Mouse (Mus musculus): ENCODE data around the gene Kdm3a. TPM values are rescaled to one million over a fixed set of nuclear protein-coding genes. Genes with fewer than 3 reads are reported as not detected.
A peak's percentile ranks its signal among the peaks of the same experiment; 100 is the strongest.

Gene Kdm3a
- polyA plus RNA-seq, 1 experiment from 2014 or later, result 26.4 TPM

- ATAC-seq (replicated peaks; ENCODE audit: low FRiP score, low read depth) (no peak), DNase-seq (ENCODE audit: low spot score) (no peak)
- TF ChIP-seq CTCF (IDR thresholded peaks at IDR 0.05; ENCODE audit: low read depth), result no peak
- Histone ChIP-seq H3K27ac (no peak overlapping the region), H3K4me2 (ENCODE audit: low read length) (no peak overlapping the region), H3K27me3 (ENCODE audit: insufficient read depth, low read length) (no peaks in the 10 kb centered on the region), H3K4me1 (replicated peaks; ENCODE audit: insufficient read depth, low read length) (no peaks in the 10 kb centered on the region), H3K9me3 (replicated peaks; ENCODE audit: low read length) (no peaks in the 10 kb centered on the region), H3K4me3 (replicated peaks; ENCODE audit: low read depth, low read length) (no peak overlapping the region), H3K36me3 (ENCODE audit: insufficient read depth, low read length) (no peaks in the 10 kb centered on the region), H3K9ac (ENCODE audit: low read depth, low read length) (no peak overlapping the region)
- 84% methylated on average over 2 of the region's 2 CpGs for WGBS
These were observed 19.1 kb upstream of the Kdm3a start for GRCm38 (mm10) chr6:71651868-71652267.

DNA sequence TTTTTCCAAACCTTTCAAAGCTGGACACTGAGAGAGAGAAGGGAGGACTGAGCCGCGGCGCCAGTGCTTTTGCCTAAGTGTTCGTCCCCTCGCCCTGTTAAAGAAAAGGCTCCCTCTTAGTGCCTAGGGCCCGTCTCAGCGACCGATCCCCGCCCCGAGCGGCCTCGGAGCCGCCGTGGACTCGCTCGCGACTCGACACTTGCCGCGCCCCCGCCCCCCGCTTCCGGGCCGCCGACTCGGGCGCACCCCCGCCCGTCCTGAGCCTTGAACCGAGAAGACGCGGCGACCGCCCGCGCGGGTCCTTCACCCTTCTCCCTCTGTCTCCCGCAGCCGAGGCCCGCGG lies 333 bp downstream of the Kdm3a start:
- no peak for ATAC-seq (replicated peaks; ENCODE audit: low FRiP score, low read depth)
- Histone ChIP-seq H3K36me3 (ENCODE audit: insufficient read depth, low read length) (peaks cover 4% of the 10 kb centered on the region; the same call in 1 of the 2 replicates), H3K9ac (ENCODE audit: low read depth, low read length) (peak overlapping the region; percentile 88), H3K9me3 (replicated peaks; ENCODE audit: low read length) (no peaks in the 10 kb centered on the region), H3K27me3 (ENCODE audit: insufficient read depth, low read length) (no peaks in the 10 kb centered on the region), H3K4me1 (replicated peaks; ENCODE audit: insufficient read depth, low read length) (peaks cover 12% of the 10 kb centered on the region), H3K4me3 (replicated peaks; ENCODE audit: low read depth, low read length) (peak overlapping the region; percentile 93), H3K4me2 (ENCODE audit: low read length) (peak overlapping the region; percentile 63), H3K27ac (peak overlapping the region; percentile 100)
- no peak for DNase-seq (ENCODE audit: low spot score)
- WGBS, result under 1% methylated on average over 39 of the region's 41 CpGs
- no peak for TF ChIP-seq CTCF (IDR thresholded peaks at IDR 0.05; ENCODE audit: low read depth)

DNA sequence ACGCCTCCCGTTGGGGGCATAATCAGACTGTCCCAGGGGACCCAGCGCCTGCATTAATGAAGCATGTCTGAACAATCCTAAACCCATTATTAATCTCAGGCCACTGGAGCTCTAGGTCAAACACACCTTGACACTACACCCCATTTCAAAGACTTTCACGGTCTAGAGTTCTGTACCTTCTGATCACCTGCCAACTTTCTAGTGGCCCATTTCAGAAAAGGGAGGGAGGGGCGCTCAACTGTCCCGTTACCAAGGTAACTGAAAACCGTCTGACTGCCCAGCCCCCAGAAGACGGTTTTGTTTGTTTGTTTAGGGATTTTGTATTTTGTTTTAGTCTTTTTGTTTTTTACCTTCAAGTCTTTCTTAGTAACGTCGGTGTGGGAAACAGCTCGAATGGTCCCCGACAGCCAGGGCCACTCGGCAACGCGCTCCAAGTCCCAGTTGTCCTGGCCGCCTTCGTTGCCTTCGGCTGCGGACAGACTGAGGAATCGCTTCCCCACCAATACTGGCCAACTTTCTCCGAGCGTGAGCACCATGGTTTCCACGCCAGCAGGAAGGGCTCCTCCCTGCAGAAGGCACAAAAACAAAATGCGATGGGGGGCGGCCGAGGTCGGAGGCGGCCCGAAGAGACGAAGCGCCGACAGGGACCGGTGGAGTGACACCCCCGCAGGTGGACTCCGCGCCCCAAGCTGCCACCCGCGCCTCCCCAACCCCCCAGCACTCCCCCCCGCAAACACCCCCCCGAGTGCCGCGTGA lies 906 bp downstream of the Kdm3a start:
- Histone ChIP-seq H3K36me3 (ENCODE audit: insufficient read depth, low read length) (peaks cover 9% of the 10 kb centered on the region; the same call in 1 of the 2 replicates), H3K27ac (peak overlapping the region; percentile 100), H3K4me2 (ENCODE audit: low read length) (peak overlapping the region; percentile 63), H3K4me3 (replicated peaks; ENCODE audit: low read depth, low read length) (peak overlapping the region; percentile 93), H3K9me3 (replicated peaks; ENCODE audit: low read length) (no peaks in the 10 kb centered on the region), H3K9ac (ENCODE audit: low read depth, low read length) (peak overlapping the region; percentile 88), H3K27me3 (ENCODE audit: insufficient read depth, low read length) (no peaks in the 10 kb centered on the region), H3K4me1 (replicated peaks; ENCODE audit: insufficient read depth, low read length) (peaks cover 12% of the 10 kb centered on the region)
- TF ChIP-seq CTCF (IDR thresholded peaks at IDR 0.05; ENCODE audit: low read depth), result no peak
- no peak for ATAC-seq (replicated peaks; ENCODE audit: low FRiP score, low read depth)
- DNase-seq (ENCODE audit: low spot score), result peak; percentile 46
- WGBS, result 2% methylated on average over 34 of the region's 42 CpGs

DNA sequence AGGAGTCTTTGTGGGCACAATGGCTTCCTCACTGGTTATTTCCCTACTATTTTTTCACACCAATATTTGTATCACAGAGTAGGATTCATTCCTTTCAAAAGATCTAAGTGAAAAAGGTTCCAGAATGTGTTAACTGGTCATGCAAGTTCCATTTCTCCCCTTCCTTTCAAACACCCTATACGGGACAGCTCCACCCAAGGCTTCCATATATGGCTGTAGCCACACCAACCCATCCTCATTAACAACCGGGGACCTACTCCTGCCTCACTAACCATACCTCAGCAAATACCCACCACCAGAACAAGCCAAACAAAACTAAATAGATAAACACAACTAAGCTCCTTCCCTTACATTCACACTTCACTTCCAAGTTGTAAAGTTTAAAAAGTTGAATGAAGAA lies 1.6 kb downstream of the Kdm3a start:
- no peak for ATAC-seq (replicated peaks; ENCODE audit: low FRiP score, low read depth)
- no peak for DNase-seq (ENCODE audit: low spot score)
- WGBS, result 3% methylated on average over 2 of the region's 2 CpGs

DNA sequence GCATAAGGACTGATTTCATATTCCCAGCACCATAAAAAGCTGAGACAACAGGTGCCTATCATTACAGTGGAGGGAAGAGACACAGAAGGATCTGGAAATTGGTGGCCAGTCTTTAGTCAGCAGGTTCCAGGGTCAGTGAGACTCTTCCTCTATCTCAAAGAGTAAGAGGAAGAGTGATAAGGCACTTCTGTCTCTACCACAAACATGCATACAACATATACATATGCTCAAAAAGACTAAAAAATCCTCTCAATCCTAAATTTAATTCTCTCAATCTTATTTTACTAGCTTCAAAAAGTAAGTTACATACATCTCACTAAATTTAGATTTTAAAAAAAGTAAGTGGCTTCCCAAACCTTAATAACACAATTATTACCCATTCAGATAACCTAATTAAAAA lies 5.5 kb downstream of the Kdm3a start:
- H3K27me3 ChIP-seq (ENCODE audit: insufficient read depth, low read length), result no peaks in the 10 kb centered on the region
- no peak overlapping the region for H3K27ac ChIP-seq
- no peak overlapping the region for H3K4me2 ChIP-seq (ENCODE audit: low read length)
- peaks cover 12% of the 10 kb centered on the region for H3K4me1 ChIP-seq (replicated peaks; ENCODE audit: insufficient read depth, low read length)
- no peaks in the 10 kb centered on the region for H3K9me3 ChIP-seq (replicated peaks; ENCODE audit: low read length)
- peaks cover 33% of the 10 kb centered on the region for H3K36me3 ChIP-seq (ENCODE audit: insufficient read depth, low read length)
- no peak for DNase-seq (ENCODE audit: low spot score)
- H3K4me3 ChIP-seq (replicated peaks; ENCODE audit: low read depth, low read length), result no peak overlapping the region
- no peak for ATAC-seq (replicated peaks; ENCODE audit: low FRiP score, low read depth)
- no peak overlapping the region for H3K9ac ChIP-seq (ENCODE audit: low read depth, low read length)
- TF ChIP-seq CTCF (IDR thresholded peaks at IDR 0.05; ENCODE audit: low read depth), result no peak

More for the DNA sequence above, 1.6 kb downstream of the Kdm3a start:
- peaks cover 10% of the 10 kb centered on the region; the same call in 1 of the 2 replicates for H3K36me3 ChIP-seq (ENCODE audit: insufficient read depth, low read length)
- no peak for TF ChIP-seq CTCF (IDR thresholded peaks at IDR 0.05; ENCODE audit: low read depth)
- H3K27me3 ChIP-seq (ENCODE audit: insufficient read depth, low read length), result no peaks in the 10 kb centered on the region
- H3K4me2 ChIP-seq (ENCODE audit: low read length), result peak overlapping the region; percentile 63
- peaks cover 12% of the 10 kb centered on the region for H3K4me1 ChIP-seq (replicated peaks; ENCODE audit: insufficient read depth, low read length)
- H3K9me3 ChIP-seq (replicated peaks; ENCODE audit: low read length), result no peaks in the 10 kb centered on the region
- H3K9ac ChIP-seq (ENCODE audit: low read depth, low read length), result no peak overlapping the region
- peak overlapping the region; percentile 93 for H3K4me3 ChIP-seq (replicated peaks; ENCODE audit: low read depth, low read length)
- no peak overlapping the region for H3K27ac ChIP-seq

DNA sequence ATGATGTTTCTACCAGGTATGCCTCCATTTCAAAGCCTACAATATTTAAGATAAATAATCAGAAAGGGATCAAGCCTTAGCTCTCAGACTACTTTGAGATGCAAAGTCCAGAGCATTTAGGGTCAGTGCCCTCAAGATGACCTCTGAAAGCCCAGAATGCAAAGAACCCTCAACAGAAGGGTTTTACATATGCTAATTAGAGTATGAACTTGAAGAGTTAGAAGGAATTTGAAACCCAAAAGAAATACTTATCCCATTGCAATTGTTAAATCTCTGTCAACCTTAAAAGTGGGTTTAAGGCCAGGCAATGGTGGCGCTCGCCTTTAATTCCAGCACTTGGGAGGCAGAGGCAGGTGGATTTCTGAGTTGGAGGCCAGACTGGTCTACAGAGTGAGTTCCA lies 6.8 kb downstream of the Kdm3a start:
- H3K36me3 ChIP-seq (ENCODE audit: insufficient read depth, low read length), result peaks cover 43% of the 10 kb centered on the region
- WGBS, result 96% methylated on average over 2 of the region's 2 CpGs

More for the DNA sequence above, 6.8 kb downstream of the Kdm3a start:
- Histone ChIP-seq H3K4me3 (replicated peaks; ENCODE audit: low read depth, low read length) (no peak overlapping the region), H3K4me2 (ENCODE audit: low read length) (no peak overlapping the region), H3K27me3 (ENCODE audit: insufficient read depth, low read length) (no peaks in the 10 kb centered on the region), H3K4me1 (replicated peaks; ENCODE audit: insufficient read depth, low read length) (peaks cover 6% of the 10 kb centered on the region; the same call in 1 of the 2 replicates), H3K9ac (ENCODE audit: low read depth, low read length) (no peak overlapping the region), H3K27ac (no peak overlapping the region), H3K9me3 (replicated peaks; ENCODE audit: low read length) (no peaks in the 10 kb centered on the region)
- no peak for TF ChIP-seq CTCF (IDR thresholded peaks at IDR 0.05; ENCODE audit: low read depth)
- no peak for DNase-seq (ENCODE audit: low spot score)
- ATAC-seq (replicated peaks; ENCODE audit: low FRiP score, low read depth), result no peak

Data from kidney, postnatal 0 days (tissue).